Mouse (Mus musculus): Measurements from ENCODE around the gene Col5a1. TPM values are rescaled to one million over a fixed set of nuclear protein-coding genes. Genes with fewer than 3 reads are reported as not detected.

Gene Col5a1
- polyA plus RNA-seq, 1 experiment from 2014 or later: 20.9 TPM

DNA sequence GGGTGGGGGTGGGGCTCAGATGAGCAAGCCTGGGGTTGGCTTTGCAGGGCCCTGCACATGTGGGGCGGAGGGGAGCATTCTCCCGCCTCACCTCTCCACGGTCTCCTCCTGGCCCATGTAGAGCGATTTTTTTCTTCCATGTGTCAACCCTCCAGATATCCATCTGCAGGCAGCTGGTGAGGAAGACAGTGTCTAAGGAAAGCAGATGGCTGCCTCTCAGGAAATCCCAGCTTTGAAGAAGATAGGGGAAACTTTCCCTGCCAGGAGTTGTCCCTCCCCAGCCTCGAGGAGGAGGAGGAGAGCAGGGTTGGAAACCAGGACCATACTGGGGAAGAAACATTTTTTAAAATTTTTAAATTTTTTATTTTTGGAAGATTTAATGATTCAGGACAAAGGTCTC is 10.4 kb upstream of the Col5a1 start:
- DNase-seq (ENCODE audit: low spot score) (no peak), ATAC-seq (replicated peaks; ENCODE audit: low FRiP score) (no peak)
- no peak overlapping the region for H3K4me3 ChIP-seq (ENCODE audit: low read depth, low read length)
- H3K4me1 ChIP-seq (replicated peaks; ENCODE audit: control insufficient read depth, insufficient read depth, low read length): no peaks in the 10 kb centered on the region
- H3K27me3 ChIP-seq (ENCODE audit: control insufficient read depth, insufficient read depth, low read length): no peaks in the 10 kb centered on the region
- 76% methylated on average over 5 of the region's 5 CpGs for WGBS
- no peaks in the 10 kb centered on the region for H3K9me3 ChIP-seq (ENCODE audit: control insufficient read depth, low read length)
- H3K4me2 ChIP-seq (ENCODE audit: low read depth, low read length, severe bottlenecking): no peak overlapping the region
- H3K36me3 ChIP-seq (ENCODE audit: control insufficient read depth, insufficient read depth, low read length): no peaks in the 10 kb centered on the region
- no peak overlapping the region for H3K9ac ChIP-seq (ENCODE audit: low read length)
- no peak overlapping the region for H3K27ac ChIP-seq (ENCODE audit: low read depth, low read length)

DNA sequence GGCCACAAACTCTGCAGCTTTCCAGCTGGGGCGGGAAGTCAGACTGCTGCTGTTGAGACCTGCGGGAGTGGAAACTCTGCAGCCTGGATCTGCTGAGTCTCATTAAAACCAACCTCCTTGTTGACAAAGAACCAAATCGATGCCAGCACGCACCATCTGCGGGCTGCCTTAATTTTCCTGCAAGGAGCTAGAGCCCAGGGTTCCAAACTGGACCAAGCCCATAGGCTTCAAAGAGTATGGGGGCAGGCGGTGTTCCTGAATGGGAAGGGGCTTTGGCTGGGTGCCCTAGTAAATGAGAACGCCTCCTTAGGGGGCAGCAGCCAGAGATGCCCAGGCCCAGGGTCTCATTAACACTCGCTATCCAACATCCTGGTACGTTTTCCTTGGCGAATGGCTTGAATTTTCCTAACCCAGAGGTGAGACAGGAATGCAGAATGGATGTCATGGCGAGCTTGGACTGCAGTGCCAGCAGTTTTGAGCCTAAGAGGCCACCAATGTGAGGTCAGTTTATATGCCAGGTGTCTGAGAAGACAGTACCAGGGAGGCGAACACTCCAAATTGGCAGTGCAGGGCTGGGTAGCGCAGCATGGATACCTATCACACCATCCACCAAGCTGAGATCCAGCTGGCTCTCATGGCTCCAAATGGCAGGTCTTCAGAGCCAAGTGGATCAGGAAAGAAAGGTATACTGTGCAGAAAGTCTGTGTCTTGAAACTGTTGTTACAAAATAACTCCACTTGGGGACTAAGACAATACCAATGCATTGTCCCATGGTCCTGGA is 9.3 kb upstream of the Col5a1 start:
- 85% methylated on average over 13 of the region's 13 CpGs for WGBS

DNA sequence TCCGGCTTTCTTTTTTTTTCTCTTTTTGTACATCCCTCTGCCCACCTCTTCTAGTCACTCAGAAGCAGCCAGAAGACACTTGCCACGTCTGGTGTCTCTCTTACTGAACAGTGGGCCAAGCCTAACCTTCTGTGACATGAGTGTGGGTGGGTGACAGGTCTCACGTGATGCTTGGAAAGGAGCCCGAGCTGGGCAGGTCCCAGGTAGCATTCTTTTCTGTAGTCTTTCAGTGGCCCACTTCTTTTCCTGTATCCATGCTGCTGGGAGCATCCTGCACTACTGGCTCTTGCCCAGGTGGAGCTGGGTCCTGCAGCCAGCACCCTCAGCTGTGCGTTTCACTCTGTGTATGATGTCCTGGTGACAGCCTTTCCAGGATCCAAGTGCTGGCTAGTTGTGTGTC is 8.2 kb upstream of the Col5a1 start:
- Histone ChIP-seq H3K27ac (ENCODE audit: low read depth, low read length) (no peak overlapping the region), H3K27me3 (ENCODE audit: control insufficient read depth, insufficient read depth, low read length) (no peaks in the 10 kb centered on the region), H3K36me3 (ENCODE audit: control insufficient read depth, insufficient read depth, low read length) (no peaks in the 10 kb centered on the region), H3K9ac (ENCODE audit: low read length) (no peak overlapping the region), H3K4me3 (ENCODE audit: low read depth, low read length) (no peak overlapping the region), H3K4me1 (replicated peaks; ENCODE audit: control insufficient read depth, insufficient read depth, low read length) (no peaks in the 10 kb centered on the region), H3K4me2 (ENCODE audit: low read depth, low read length, severe bottlenecking) (no peak overlapping the region), H3K9me3 (ENCODE audit: control insufficient read depth, low read length) (no peaks in the 10 kb centered on the region)
- ATAC-seq (replicated peaks; ENCODE audit: low FRiP score) (no peak), DNase-seq (ENCODE audit: low spot score) (no peak)
- WGBS: 83% methylated on average over 5 of the region's 5 CpGs

More for the DNA sequence above, 9.3 kb upstream of the Col5a1 start:
- no peaks in the 10 kb centered on the region for H3K4me1 ChIP-seq (replicated peaks; ENCODE audit: control insufficient read depth, insufficient read depth, low read length)
- no peaks in the 10 kb centered on the region for H3K27me3 ChIP-seq (ENCODE audit: control insufficient read depth, insufficient read depth, low read length)
- H3K9ac ChIP-seq (ENCODE audit: low read length): no peak overlapping the region
- no peak overlapping the region for H3K4me2 ChIP-seq (ENCODE audit: low read depth, low read length, severe bottlenecking)
- H3K9me3 ChIP-seq (ENCODE audit: control insufficient read depth, low read length): no peaks in the 10 kb centered on the region
- no peak overlapping the region for H3K4me3 ChIP-seq (ENCODE audit: low read depth, low read length)
- H3K27ac ChIP-seq (ENCODE audit: low read depth, low read length): no peak overlapping the region
- no peaks in the 10 kb centered on the region for H3K36me3 ChIP-seq (ENCODE audit: control insufficient read depth, insufficient read depth, low read length)
- no peak for ATAC-seq (replicated peaks; ENCODE audit: low FRiP score)
- DNase-seq (ENCODE audit: low spot score): no peak

DNA sequence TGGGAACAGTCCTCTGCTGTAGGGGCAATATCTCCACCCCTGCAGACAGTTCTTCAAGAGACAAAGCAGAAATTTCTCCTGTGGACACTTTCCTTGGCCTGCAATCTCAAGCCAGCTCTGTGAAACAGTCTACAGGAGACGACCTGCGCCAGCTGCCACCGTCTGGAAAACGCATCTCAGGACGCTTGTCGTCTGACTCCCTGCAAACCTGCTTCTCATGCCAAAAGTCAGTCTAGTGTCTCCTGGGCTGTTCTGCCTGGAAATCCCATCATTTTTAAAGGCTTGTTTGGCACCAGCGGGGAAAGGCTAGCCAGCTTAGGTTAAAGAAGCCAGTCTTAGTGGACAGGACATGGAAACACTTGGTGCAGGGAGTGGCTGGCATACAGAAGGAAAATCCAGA is 2.9 kb upstream of the Col5a1 start:
- H3K27me3 ChIP-seq (ENCODE audit: control insufficient read depth, insufficient read depth, low read length): peaks cover 3% of the 10 kb centered on the region
- H3K9me3 ChIP-seq (ENCODE audit: control insufficient read depth, low read length): no peaks in the 10 kb centered on the region
- H3K36me3 ChIP-seq (ENCODE audit: control insufficient read depth, insufficient read depth, low read length): no peaks in the 10 kb centered on the region
- ATAC-seq (replicated peaks; ENCODE audit: low FRiP score) (no peak), DNase-seq (ENCODE audit: low spot score) (no peak)
- no peak overlapping the region for H3K4me3 ChIP-seq (ENCODE audit: low read depth, low read length)
- no peak overlapping the region for H3K4me2 ChIP-seq (ENCODE audit: low read depth, low read length, severe bottlenecking)
- H3K4me1 ChIP-seq (replicated peaks; ENCODE audit: control insufficient read depth, insufficient read depth, low read length): peaks cover 5% of the 10 kb centered on the region; the same call in 1 of the 2 replicates
- no peak overlapping the region for H3K9ac ChIP-seq (ENCODE audit: low read length)
- no peak overlapping the region for H3K27ac ChIP-seq (ENCODE audit: low read depth, low read length)
- WGBS: 81% methylated on average over 7 of the region's 7 CpGs

DNA sequence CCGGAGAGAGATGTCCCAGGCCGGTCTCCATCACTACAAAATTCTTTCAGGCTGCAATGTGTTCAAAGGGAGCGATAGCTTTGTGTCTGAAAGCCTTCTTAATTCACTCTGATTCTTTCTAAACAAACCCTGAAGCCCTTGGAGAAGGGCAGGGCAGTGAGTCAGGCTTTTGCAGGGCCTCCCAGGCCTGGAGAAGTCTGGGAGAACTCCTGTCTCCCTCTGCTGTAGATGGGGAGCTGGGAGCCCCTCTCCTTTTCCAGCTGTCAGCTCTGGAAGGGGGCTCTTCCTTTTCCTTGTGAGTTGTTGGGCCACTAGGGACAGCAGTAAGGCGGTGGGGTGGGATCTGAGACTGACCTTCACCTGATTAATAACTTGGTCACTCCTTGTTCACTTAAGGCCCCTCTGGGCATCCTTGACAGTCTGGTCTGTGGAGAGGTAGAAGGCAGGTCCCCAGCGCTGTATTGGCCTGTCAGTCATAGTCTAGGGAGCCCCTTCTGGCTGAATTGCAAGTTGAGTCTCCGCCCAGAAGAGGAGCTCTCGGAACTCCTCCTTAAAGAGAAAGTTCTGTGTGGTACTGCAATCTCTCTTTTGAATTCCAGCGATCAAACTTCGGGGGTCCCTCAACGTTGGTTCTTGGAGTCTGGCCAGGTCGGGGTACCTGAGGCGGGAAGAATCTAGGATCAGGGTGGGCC is 623 bp upstream of the Col5a1 start:
- H3K27ac ChIP-seq (ENCODE audit: low read depth, low read length): peak overlapping the region; percentile 57
- H3K36me3 ChIP-seq (ENCODE audit: control insufficient read depth, insufficient read depth, low read length): no peaks in the 10 kb centered on the region
- peak; percentile 77 for ATAC-seq (replicated peaks; ENCODE audit: low FRiP score)
- 6% methylated on average over 12 of the region's 12 CpGs for WGBS
- peak overlapping the region; percentile 58 for H3K4me3 ChIP-seq (ENCODE audit: low read depth, low read length)
- peak; percentile 74 for DNase-seq (ENCODE audit: low spot score)
- H3K9me3 ChIP-seq (ENCODE audit: control insufficient read depth, low read length): no peaks in the 10 kb centered on the region
- peaks cover 3% of the 10 kb centered on the region for H3K27me3 ChIP-seq (ENCODE audit: control insufficient read depth, insufficient read depth, low read length)
- peaks cover 11% of the 10 kb centered on the region; the same call in 1 of the 2 replicates for H3K4me1 ChIP-seq (replicated peaks; ENCODE audit: control insufficient read depth, insufficient read depth, low read length)
- peak overlapping the region; percentile 61 for H3K4me2 ChIP-seq (ENCODE audit: low read depth, low read length, severe bottlenecking)
- H3K9ac ChIP-seq (ENCODE audit: low read length): peak overlapping the region; percentile 70

DNA sequence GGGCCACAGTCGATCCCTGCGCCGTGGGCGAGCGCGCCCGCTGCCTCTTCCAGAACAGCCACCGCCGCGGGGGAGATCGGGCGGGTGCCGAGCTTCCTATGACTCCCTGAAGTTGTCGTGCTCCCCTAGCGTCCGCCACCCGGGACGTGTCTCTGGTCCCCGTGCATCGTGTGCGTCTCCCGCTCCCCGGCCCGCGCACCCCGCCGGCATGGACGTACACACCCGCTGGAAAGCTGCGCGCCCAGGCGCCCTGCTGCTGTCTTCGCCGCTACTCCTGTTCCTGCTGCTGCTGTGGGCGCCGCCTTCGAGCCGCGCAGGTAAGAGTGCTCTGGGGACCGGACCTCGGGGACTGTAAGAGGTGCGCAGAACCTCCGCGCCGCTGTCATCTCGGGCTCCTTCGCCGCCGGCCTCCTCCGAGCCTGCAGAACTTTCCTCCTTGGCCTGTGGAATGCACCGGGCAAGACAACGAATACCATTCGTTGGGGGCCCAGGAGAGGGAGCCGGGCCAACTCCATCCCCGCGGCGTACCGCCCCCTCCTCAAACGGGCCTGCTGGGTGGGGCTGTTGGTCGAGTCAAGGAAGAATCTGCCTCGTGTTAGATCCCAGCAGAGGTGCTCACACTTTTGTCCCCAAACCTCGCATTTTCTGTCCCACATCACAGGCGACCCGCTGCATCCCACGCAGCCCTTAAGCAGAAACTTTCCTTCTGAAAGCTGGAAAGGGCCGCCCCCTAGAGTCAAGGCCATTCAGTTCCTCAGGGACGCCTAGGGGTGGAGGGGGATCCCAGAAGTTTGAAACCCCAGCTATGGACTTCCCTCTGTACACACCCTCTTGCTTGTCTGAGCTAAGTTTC is 609 bp downstream of the Col5a1 start:
- peaks cover 11% of the 10 kb centered on the region; the same call in 1 of the 2 replicates for H3K4me1 ChIP-seq (replicated peaks; ENCODE audit: control insufficient read depth, insufficient read depth, low read length)
- ATAC-seq (replicated peaks; ENCODE audit: low FRiP score): peak; percentile 24

DNA sequence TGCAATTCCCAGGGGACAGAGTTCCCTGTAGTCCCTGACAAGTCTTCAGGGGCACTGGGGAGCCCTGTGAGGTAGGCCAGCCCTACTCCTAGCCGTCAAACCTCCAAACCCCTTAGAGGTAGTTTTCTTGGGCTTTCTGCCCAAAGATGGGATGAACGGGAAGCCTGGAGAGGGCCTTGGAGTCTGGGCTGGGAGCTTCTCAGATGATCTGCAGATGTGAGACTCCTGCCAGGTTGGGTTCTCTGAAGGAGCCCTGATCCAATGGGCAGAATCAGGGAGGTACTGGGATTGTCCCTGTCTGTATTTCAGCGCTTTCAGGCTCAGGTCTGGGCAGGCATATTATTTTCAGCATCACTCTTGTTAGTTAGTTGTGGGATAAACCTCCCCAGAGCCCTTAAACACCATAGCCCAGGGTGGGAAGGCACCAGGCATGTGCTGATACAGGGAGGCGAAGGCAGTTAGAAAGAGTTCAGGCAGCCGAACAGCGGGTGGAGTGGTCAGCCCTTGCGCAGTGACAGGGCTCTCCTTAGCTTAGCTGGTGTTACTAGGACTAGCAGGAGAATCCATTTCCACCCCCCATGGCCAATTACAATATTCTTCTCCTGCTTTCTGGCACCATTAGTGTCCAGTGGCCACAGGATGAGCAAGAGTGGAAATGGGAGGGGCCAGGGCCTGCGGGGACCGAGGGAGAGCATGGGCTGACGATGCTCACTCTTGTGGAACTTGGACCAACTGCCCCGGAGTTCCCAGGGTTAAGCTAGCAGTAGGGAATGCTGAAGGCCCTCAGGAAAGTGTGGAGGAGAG is 1.4 kb downstream of the Col5a1 start:
- Histone ChIP-seq H3K9me3 (ENCODE audit: control insufficient read depth, low read length) (no peaks in the 10 kb centered on the region), H3K9ac (ENCODE audit: low read length) (peak overlapping the region; percentile 10), H3K27ac (ENCODE audit: low read depth, low read length) (no peak overlapping the region), H3K27me3 (ENCODE audit: control insufficient read depth, insufficient read depth, low read length) (peaks cover 3% of the 10 kb centered on the region), H3K4me2 (ENCODE audit: low read depth, low read length, severe bottlenecking) (peak overlapping the region; percentile 61), H3K4me3 (ENCODE audit: low read depth, low read length) (peak overlapping the region; percentile 58), H3K4me1 (replicated peaks; ENCODE audit: control insufficient read depth, insufficient read depth, low read length) (peaks cover 11% of the 10 kb centered on the region; the same call in 1 of the 2 replicates), H3K36me3 (ENCODE audit: control insufficient read depth, insufficient read depth, low read length) (no peaks in the 10 kb centered on the region)
- no peak for DNase-seq (ENCODE audit: low spot score)
- 20% methylated on average over 11 of the region's 11 CpGs for WGBS
- ATAC-seq (replicated peaks; ENCODE audit: low FRiP score): no peak

More for the DNA sequence above, 609 bp downstream of the Col5a1 start:
- Histone ChIP-seq H3K4me2 (ENCODE audit: low read depth, low read length, severe bottlenecking) (peak overlapping the region; percentile 61), H3K9me3 (ENCODE audit: control insufficient read depth, low read length) (no peaks in the 10 kb centered on the region), H3K4me3 (ENCODE audit: low read depth, low read length) (peak overlapping the region; percentile 58), H3K36me3 (ENCODE audit: control insufficient read depth, insufficient read depth, low read length) (no peaks in the 10 kb centered on the region), H3K9ac (ENCODE audit: low read length) (peak overlapping the region; percentile 70), H3K27me3 (ENCODE audit: control insufficient read depth, insufficient read depth, low read length) (peaks cover 3% of the 10 kb centered on the region), H3K27ac (ENCODE audit: low read depth, low read length) (peak overlapping the region; percentile 47)
- peak; percentile 78 for DNase-seq (ENCODE audit: low spot score)
- under 1% methylated on average over 65 of the region's 67 CpGs for WGBS

Data from forebrain, embryonic 11.5 days (tissue).